Mouse (Mus musculus): ENCODE measurements at regions not wholly inside any gene's neighbourhood (a gene's known extent, or its start where the extent isn't known, plus 50 kb on each side); places are given as distances from the start of the nearest gene placed in this dataset.

- no peaks in the 10 kb centered on the region for H3K4me1 ChIP-seq
- H3K27ac ChIP-seq, result no peak overlapping the region
- no peak overlapping the region for H3K4me2 ChIP-seq (replicated peaks)
- no peak overlapping the region for H3K4me3 ChIP-seq
- H3K9me3 ChIP-seq, result no peaks in the 10 kb centered on the region
- no peaks in the 10 kb centered on the region for H3K36me3 ChIP-seq
- WGBS, result 70% methylated on average over 3 of the region's 3 CpGs
- H3K9ac ChIP-seq, result no peak overlapping the region
- H3K27me3 ChIP-seq (replicated peaks), result no peaks in the 10 kb centered on the region
- no peak for ATAC-seq (ENCODE audit: low FRiP score, low read depth)
Measured at GRCm38 (mm10) chr14:68224152-68224551, 1069.9 kb downstream of the Synb start.

GRCm38 (mm10) chr14:68219025-68219595, 1075.0 kb downstream of the Synb start:
- no peak for ATAC-seq (ENCODE audit: low FRiP score, low read depth)

GRCm38 (mm10) chr14:68218471-68218870, 1075.6 kb downstream of the Synb start:
- WGBS, result 58% methylated on average over 4 of the region's 4 CpGs
- ATAC-seq (ENCODE audit: low FRiP score, low read depth), result no peak

More at GRCm38 (mm10) chr14:68219025-68219595, 1075.0 kb downstream of the Synb start:
- Histone ChIP-seq H3K9me3 (no peaks in the 10 kb centered on the region), H3K36me3 (no peaks in the 10 kb centered on the region), H3K4me1 (no peaks in the 10 kb centered on the region), H3K27me3 (replicated peaks) (no peaks in the 10 kb centered on the region), H3K4me3 (no peak overlapping the region), H3K27ac (no peak overlapping the region), H3K4me2 (replicated peaks) (no peak overlapping the region), H3K9ac (no peak overlapping the region)
- WGBS, result 73% methylated on average over 9 of the region's 9 CpGs

GRCm38 (mm10) chr14:68217986-68218385, 1076.1 kb downstream of the Synb start:
- ATAC-seq (ENCODE audit: low FRiP score, low read depth), result no peak
- WGBS, result 81% methylated on average over 6 of the region's 6 CpGs

More at GRCm38 (mm10) chr14:68218471-68218870, 1075.6 kb downstream of the Synb start:
- Histone ChIP-seq H3K9ac (no peak overlapping the region), H3K4me3 (no peak overlapping the region), H3K27ac (no peak overlapping the region), H3K36me3 (no peaks in the 10 kb centered on the region), H3K9me3 (no peaks in the 10 kb centered on the region), H3K4me2 (replicated peaks) (no peak overlapping the region), H3K4me1 (no peaks in the 10 kb centered on the region), H3K27me3 (replicated peaks) (no peaks in the 10 kb centered on the region)

GRCm38 (mm10) chr14:68213879-68214278, 1080.2 kb downstream of the Synb start:
- Histone ChIP-seq H3K27ac (no peak overlapping the region), H3K9me3 (no peaks in the 10 kb centered on the region), H3K9ac (no peak overlapping the region), H3K4me2 (replicated peaks) (no peak overlapping the region), H3K4me1 (0 out of 2 replicates have a peak, but pooled peaks cover 3% of the 10 kb centered on the region), H3K4me3 (no peak overlapping the region), H3K36me3 (no peaks in the 10 kb centered on the region), H3K27me3 (replicated peaks) (no peaks in the 10 kb centered on the region)
- 89% methylated on average over 5 of the region's 5 CpGs for WGBS
- no peak for ATAC-seq (ENCODE audit: low FRiP score, low read depth)

More at GRCm38 (mm10) chr14:68217986-68218385, 1076.1 kb downstream of the Synb start:
- H3K27ac ChIP-seq, result no peak overlapping the region
- no peaks in the 10 kb centered on the region for H3K36me3 ChIP-seq
- H3K9ac ChIP-seq, result no peak overlapping the region
- H3K9me3 ChIP-seq, result no peaks in the 10 kb centered on the region
- H3K4me1 ChIP-seq, result no peaks in the 10 kb centered on the region
- no peaks in the 10 kb centered on the region for H3K27me3 ChIP-seq (replicated peaks)
- H3K4me3 ChIP-seq, result no peak overlapping the region
- no peak overlapping the region for H3K4me2 ChIP-seq (replicated peaks)

GRCm38 (mm10) chr14:68198802-68199201, 1095.3 kb downstream of the Synb start:
- no peaks in the 10 kb centered on the region for H3K36me3 ChIP-seq
- peak overlapping the region; percentile 16; the same call in 1 of the 2 replicates for H3K4me2 ChIP-seq (replicated peaks)
- H3K4me1 ChIP-seq, result peaks cover 16% of the 10 kb centered on the region
- H3K4me3 ChIP-seq, result no peak overlapping the region
- 5% methylated on average over 8 of the region's 8 CpGs for WGBS
- ATAC-seq (ENCODE audit: low FRiP score, low read depth), result no peak
- H3K27me3 ChIP-seq (replicated peaks), result no peaks in the 10 kb centered on the region
- H3K9me3 ChIP-seq, result no peaks in the 10 kb centered on the region
- no peak overlapping the region for H3K27ac ChIP-seq
- no peak overlapping the region for H3K9ac ChIP-seq

GRCm38 (mm10) chr14:68197470-68197800, 1096.7 kb downstream of the Synb start:
- Histone ChIP-seq H3K4me3 (no peak overlapping the region), H3K27me3 (replicated peaks) (no peaks in the 10 kb centered on the region), H3K9ac (no peak overlapping the region), H3K4me1 (peaks cover 16% of the 10 kb centered on the region), H3K9me3 (no peaks in the 10 kb centered on the region), H3K27ac (peak overlapping the region; percentile 42; the same call in 1 of the 2 replicates), H3K36me3 (no peaks in the 10 kb centered on the region), H3K4me2 (replicated peaks) (peak overlapping the region; percentile 31)
- 8% methylated on average over 11 of the region's 13 CpGs for WGBS
- peak; percentile 84 for ATAC-seq (ENCODE audit: low FRiP score, low read depth)

- H3K4me1 ChIP-seq, result peaks cover 16% of the 10 kb centered on the region
- no peak overlapping the region for H3K9ac ChIP-seq
- H3K4me3 ChIP-seq, result no peak overlapping the region
- no peaks in the 10 kb centered on the region for H3K36me3 ChIP-seq
- 32% methylated on average over 9 of the region's 9 CpGs for WGBS
- no peaks in the 10 kb centered on the region for H3K27me3 ChIP-seq (replicated peaks)
- no peaks in the 10 kb centered on the region for H3K9me3 ChIP-seq
- H3K4me2 ChIP-seq (replicated peaks), result peak overlapping the region; percentile 31
- H3K27ac ChIP-seq, result peak overlapping the region; percentile 42; the same call in 1 of the 2 replicates
- peak; percentile 27; the same call in 1 of the 2 replicates for ATAC-seq (ENCODE audit: low FRiP score, low read depth)
Measured at GRCm38 (mm10) chr14:68196762-68197469, 1097.2 kb downstream of the Synb start.

GRCm38 (mm10) chr14:68196201-68196600, 1097.9 kb downstream of the Synb start:
- Histone ChIP-seq H3K4me2 (replicated peaks) (no peak overlapping the region), H3K4me3 (no peak overlapping the region), H3K36me3 (no peaks in the 10 kb centered on the region), H3K9ac (no peak overlapping the region), H3K27me3 (replicated peaks) (no peaks in the 10 kb centered on the region), H3K27ac (no peak overlapping the region), H3K9me3 (no peaks in the 10 kb centered on the region), H3K4me1 (peaks cover 16% of the 10 kb centered on the region)
- no peak for ATAC-seq (ENCODE audit: low FRiP score, low read depth)
- 68% methylated on average over 9 of the region's 9 CpGs for WGBS

- no peaks in the 10 kb centered on the region for H3K27me3 ChIP-seq (replicated peaks)
- 49% methylated on average over 4 of the region's 4 CpGs for WGBS
- H3K4me2 ChIP-seq (replicated peaks), result no peak overlapping the region
- H3K27ac ChIP-seq, result no peak overlapping the region
- H3K9me3 ChIP-seq, result no peaks in the 10 kb centered on the region
- H3K4me3 ChIP-seq, result no peak overlapping the region
- ATAC-seq (ENCODE audit: low FRiP score, low read depth), result no peak
- no peak overlapping the region for H3K9ac ChIP-seq
- no peaks in the 10 kb centered on the region for H3K4me1 ChIP-seq
- H3K36me3 ChIP-seq, result no peaks in the 10 kb centered on the region
Measured at GRCm38 (mm10) chr14:68189876-68190275, 1104.2 kb downstream of the Synb start.

GRCm38 (mm10) chr14:68188325-68188724, 1105.8 kb downstream of the Synb start:
- Histone ChIP-seq H3K4me3 (no peak overlapping the region), H3K9ac (no peak overlapping the region), H3K27me3 (replicated peaks) (no peaks in the 10 kb centered on the region), H3K4me1 (no peaks in the 10 kb centered on the region), H3K4me2 (replicated peaks) (no peak overlapping the region), H3K36me3 (no peaks in the 10 kb centered on the region), H3K9me3 (no peaks in the 10 kb centered on the region), H3K27ac (no peak overlapping the region)
- WGBS, result 77% methylated on average over 5 of the region's 5 CpGs
- ATAC-seq (ENCODE audit: low FRiP score, low read depth), result no peak

- Histone ChIP-seq H3K9me3 (no peaks in the 10 kb centered on the region), H3K4me3 (no peak overlapping the region), H3K27ac (no peak overlapping the region), H3K4me1 (no peaks in the 10 kb centered on the region), H3K4me2 (replicated peaks) (no peak overlapping the region), H3K36me3 (no peaks in the 10 kb centered on the region), H3K27me3 (replicated peaks) (no peaks in the 10 kb centered on the region), H3K9ac (no peak overlapping the region)
- no peak for ATAC-seq (ENCODE audit: low FRiP score, low read depth)
- WGBS, result 49% methylated on average over 9 of the region's 9 CpGs
Measured at GRCm38 (mm10) chr14:68182606-68183005, 1111.5 kb downstream of the Synb start.

GRCm38 (mm10) chr14:68181168-68181567, 1112.9 kb downstream of the Synb start:
- H3K27me3 ChIP-seq (replicated peaks), result no peaks in the 10 kb centered on the region
- no peaks in the 10 kb centered on the region for H3K36me3 ChIP-seq
- H3K4me3 ChIP-seq, result no peak overlapping the region
- no peak overlapping the region for H3K4me2 ChIP-seq (replicated peaks)
- no peak overlapping the region for H3K9ac ChIP-seq
- WGBS, result 82% methylated on average over 6 of the region's 6 CpGs
- H3K4me1 ChIP-seq, result no peaks in the 10 kb centered on the region
- no peak overlapping the region for H3K27ac ChIP-seq
- H3K9me3 ChIP-seq, result no peaks in the 10 kb centered on the region
- no peak for ATAC-seq (ENCODE audit: low FRiP score, low read depth)
